Mouse (Mus musculus): ENCODE measurements around the gene Chchd2.
"Not testable (repeated sequence)": the region's sequence is repeated elsewhere in the genome, so short reads cannot be mapped to it uniquely, and the experiment has no call there.

The Chchd2 gene

DNA sequence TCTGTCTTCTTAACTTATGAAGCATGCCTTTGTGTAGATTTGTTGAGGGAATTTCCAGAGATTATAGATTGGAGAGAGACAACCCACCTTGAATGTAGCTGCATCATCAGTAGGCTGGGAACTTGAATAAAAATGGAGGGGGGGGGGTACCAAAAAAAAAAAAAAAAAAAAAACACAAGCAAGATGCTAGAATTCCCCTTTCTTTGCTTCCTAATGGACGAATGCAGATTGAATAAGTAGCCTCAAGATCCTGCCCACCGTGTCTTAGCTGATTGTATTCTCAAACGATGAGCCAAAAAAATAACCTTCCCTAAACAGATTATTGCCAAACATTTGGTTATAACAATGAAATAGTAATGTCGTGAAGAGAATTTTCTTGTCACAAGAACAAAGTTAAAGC is 20.5 kb upstream of the Chchd2 start:
- Histone ChIP-seq H3K27me3 (ENCODE audit: control insufficient read depth, insufficient read depth, low read length, poor library complexity, severe bottlenecking) (no peaks in the 10 kb centered on the region), H3K36me3 (ENCODE audit: control insufficient read depth, insufficient read depth, low read length, poor library complexity, severe bottlenecking) (no peaks in the 10 kb centered on the region)
- no peak for DNase-seq (ENCODE audit: low read depth, low spot score)

DNA sequence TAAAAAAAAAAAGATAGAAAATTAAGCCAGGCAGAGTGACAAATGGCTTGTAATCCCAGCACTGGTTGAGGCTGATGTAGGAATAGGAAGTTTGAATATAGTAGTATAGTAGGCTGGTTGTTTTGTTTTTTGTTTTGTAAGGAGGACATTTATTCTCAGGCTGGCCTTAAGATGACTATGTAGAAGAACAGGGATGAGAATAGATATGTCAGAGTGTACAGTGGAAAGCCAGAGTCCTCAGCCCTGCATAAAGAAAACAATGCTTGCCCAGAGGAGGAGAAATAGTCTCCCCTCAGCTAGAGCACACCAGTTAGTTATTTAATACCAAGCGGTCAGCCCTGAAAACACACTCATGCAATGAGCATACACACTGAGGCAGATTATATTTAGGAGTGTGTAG is 11.2 kb upstream of the Chchd2 start, which contains the start of gene Phkg1:
Phkg1 (minus strand) TSS at position 101 of the 400 bp plus-strand sequence.
- H3K36me3 ChIP-seq (ENCODE audit: control insufficient read depth, insufficient read depth, low read length, poor library complexity, severe bottlenecking), result no peaks in the 10 kb centered on the region
- no peak for DNase-seq (ENCODE audit: low read depth, low spot score)
- H3K27me3 ChIP-seq (ENCODE audit: control insufficient read depth, insufficient read depth, low read length, poor library complexity, severe bottlenecking), result no peaks in the 10 kb centered on the region

DNA sequence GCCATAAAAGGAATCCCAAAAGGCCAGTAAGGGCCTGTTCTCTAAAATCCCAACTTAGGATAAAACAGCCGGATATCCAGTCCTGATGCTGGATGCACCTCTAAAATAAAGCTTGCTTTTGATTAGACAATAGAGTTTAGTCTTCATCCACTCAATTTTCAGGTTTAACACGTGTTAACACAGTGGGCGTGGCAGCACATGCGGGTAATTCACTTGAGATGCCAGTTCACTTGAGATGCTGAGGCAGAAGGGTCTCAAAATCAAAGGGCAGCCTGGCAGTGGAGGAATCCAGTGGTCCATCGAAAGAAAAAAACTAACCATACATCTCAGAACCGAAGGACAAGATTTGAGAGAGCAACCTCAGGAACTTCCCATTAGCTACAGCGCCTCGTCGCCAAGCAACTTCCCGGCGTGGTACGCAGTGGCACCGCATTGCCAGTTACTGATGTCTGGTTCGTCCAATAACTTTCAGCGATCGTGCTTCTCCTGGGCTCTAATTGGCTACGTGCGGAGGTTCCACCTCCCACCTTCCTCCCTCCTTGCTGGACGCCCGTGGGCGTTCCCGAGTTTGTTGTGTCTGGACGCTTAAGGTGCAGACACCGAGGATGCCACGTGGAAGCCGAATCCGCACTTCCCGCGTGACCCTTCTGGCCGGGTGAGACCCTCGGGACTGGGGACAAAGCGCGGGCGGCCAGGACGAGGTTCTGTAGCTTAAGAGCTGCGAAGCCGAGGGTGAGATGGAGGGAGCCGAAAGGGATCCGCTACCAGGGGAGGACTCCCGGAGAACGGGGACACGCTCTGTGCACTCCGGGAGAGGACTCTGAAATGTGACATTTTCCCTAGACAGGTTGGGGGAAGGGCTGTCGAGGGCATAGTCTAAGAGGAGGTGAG is 8.2 kb upstream of the Chchd2 start, which contains the start of gene Zbed5:
Zbed5 (plus strand) TSS at position 526 of the 891 bp plus-strand sequence.
- peak; percentile 93 for DNase-seq (ENCODE audit: low read depth, low spot score)
- H3K27me3 ChIP-seq (ENCODE audit: control insufficient read depth, insufficient read depth, low read length, poor library complexity, severe bottlenecking), result no peaks in the 10 kb centered on the region
- no peaks in the 10 kb centered on the region for H3K36me3 ChIP-seq (ENCODE audit: control insufficient read depth, insufficient read depth, low read length, poor library complexity, severe bottlenecking)

DNA sequence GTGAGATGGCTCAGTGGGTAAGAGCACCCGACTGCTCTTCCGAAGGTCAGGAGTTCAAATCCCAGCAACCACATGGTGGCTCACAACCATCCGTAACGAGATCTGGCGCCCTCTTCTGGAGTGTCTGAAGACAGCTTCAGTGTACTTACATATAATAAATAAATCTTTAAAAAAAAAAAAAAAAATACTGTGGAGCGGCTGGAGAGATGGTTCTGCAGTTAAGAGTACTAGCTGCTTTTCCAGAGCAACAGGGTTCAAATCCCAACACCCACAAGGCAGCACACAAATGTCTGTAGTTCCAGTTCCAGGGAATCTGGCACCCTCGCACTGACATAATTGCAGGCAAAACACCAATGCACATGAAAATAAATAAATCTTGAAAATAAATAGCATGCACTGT is 3.1 kb upstream of the Chchd2 start:
- DNase-seq (ENCODE audit: low read depth, low spot score); H3K36me3 ChIP-seq (ENCODE audit: control insufficient read depth, insufficient read depth, low read length, poor library complexity, severe bottlenecking); H3K27me3 ChIP-seq (ENCODE audit: control insufficient read depth, insufficient read depth, low read length, poor library complexity, severe bottlenecking): not testable (repeated sequence)

DNA sequence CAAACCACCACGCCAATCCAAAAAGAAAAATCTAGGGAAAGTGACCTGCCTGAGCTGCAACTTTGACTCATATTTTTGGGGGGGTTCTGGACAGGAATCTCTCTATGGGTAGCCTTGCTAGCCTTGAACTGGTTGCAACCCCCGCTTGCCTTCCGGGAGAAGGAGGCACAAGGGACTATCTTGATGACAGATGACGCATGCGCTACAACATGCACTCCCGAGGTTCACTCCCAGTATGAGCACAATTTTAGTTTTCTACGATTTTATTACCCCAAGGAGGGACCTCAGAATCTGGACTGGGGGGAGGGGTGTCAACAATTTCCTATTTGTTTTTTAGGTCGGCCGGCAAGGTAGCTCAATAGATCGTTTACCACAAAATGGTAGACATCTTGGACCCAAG is 999 bp downstream of the Chchd2 start:
- no peak for DNase-seq (ENCODE audit: low read depth, low spot score)
- H3K36me3 ChIP-seq (ENCODE audit: control insufficient read depth, insufficient read depth, low read length, poor library complexity, severe bottlenecking), result peaks cover 10% of the 10 kb centered on the region
- no peaks in the 10 kb centered on the region for H3K27me3 ChIP-seq (ENCODE audit: control insufficient read depth, insufficient read depth, low read length, poor library complexity, severe bottlenecking)

DNA sequence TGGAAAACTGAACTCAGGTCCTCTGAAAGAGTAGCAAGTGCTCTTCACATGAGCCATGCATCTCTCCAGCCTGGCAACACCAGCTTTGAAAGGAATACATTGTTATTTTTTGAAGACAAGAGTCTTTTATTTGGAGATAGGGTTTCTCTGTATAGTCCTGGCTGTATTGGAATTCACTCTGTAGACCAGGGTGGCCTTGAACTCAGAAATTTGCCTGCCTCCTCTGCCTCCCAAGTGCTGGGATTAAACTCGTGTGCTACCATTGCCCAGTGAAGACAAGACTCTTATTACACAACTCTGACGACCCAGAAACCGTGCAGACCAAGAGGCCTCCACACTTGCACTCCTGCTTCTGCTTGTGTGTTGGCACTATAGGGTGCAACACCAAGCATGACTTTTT is 7.4 kb downstream of the Chchd2 start:
- DNase-seq (ENCODE audit: low read depth, low spot score), result no peak
- Histone ChIP-seq H3K36me3 (ENCODE audit: control insufficient read depth, insufficient read depth, low read length, poor library complexity, severe bottlenecking) (peaks cover 14% of the 10 kb centered on the region), H3K27me3 (ENCODE audit: control insufficient read depth, insufficient read depth, low read length, poor library complexity, severe bottlenecking) (no peaks in the 10 kb centered on the region)

DNA sequence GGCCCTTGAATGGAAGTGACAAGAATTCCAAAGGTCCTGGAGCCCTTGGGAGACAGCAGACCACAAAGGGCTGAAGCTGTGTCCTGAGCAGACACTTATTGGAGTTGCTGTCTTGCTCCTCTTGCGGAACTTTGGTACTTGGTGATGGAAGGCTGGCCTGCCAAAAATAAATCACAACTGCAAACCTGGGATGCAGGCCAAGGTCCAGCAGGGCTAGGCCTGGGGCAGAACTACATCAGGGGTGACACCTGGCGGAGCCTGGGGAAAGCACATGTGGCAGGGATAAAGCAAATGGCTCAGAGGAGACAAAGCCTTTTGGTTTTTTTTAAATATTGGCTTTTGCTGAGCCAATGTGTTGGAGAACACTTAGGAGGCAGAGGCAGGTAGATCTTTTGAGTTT is 8.3 kb downstream of the Chchd2 start:
- peaks cover 14% of the 10 kb centered on the region for H3K36me3 ChIP-seq (ENCODE audit: control insufficient read depth, insufficient read depth, low read length, poor library complexity, severe bottlenecking)
- DNase-seq (ENCODE audit: low read depth, low spot score), result no peak
- H3K27me3 ChIP-seq (ENCODE audit: control insufficient read depth, insufficient read depth, low read length, poor library complexity, severe bottlenecking), result no peaks in the 10 kb centered on the region

DNA sequence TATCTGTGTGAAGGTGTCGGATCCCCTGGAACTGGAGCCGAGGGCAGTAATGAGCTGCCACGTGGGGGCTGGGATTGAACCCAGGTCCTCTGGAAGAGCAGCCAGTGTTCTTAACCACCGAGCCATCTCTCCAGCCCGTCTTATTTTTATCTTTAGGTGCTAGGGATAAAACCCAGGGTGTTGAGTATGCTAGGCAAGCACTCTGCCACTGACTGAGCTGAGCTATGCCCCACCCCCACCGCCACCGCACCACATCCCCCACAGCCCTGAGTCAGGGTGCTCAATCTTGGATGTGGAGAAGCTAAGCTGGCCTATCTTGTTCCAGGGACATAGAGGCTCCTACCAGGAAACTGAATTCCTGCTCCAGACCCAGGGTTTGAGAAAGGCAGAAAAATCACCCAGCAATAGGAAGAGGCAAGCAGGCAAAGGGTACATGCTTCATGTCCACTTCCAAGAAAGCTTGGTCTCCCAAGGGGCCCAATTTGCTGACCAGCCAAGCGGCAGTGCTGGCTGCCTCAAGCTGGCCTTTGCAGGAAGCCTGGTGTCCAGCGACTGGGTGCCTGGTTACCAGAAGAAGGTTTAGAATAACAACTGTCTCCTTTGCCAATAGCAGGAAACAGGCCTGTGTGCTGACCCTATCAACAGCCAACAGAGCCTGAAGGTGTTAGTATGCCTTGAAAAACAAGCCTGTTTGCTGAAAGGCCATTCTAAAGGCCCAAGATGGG is 9.4 kb downstream of the Chchd2 start:
- DNase-seq (ENCODE audit: low read depth, low spot score), result no peak
- H3K36me3 ChIP-seq (ENCODE audit: control insufficient read depth, insufficient read depth, low read length, poor library complexity, severe bottlenecking), result peaks cover 11% of the 10 kb centered on the region
- no peaks in the 10 kb centered on the region for H3K27me3 ChIP-seq (ENCODE audit: control insufficient read depth, insufficient read depth, low read length, poor library complexity, severe bottlenecking)

DNA sequence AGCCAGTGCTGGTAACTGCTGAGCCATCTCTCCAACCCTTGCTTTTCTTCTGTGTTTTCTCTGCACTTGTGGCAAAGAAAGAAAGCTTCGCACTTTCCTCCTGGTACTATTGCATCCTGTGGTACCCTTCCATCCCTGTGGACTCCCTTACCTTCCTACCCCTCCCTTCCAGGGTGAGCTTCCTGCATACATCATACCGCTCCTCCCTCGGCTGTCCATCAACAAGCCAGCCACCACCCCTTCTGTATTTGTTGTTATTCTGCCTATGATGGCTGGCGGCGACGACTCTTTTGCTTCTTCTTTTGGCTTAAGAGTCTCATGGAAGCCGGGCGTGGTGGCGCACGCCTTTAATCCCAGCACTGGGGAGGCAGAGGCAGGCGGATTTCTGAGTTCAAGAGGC is 12.2 kb downstream of the Chchd2 start:
- DNase-seq (ENCODE audit: low read depth, low spot score), result no peak
- Histone ChIP-seq H3K36me3 (ENCODE audit: control insufficient read depth, insufficient read depth, low read length, poor library complexity, severe bottlenecking) (no peaks in the 10 kb centered on the region), H3K27me3 (ENCODE audit: control insufficient read depth, insufficient read depth, low read length, poor library complexity, severe bottlenecking) (no peaks in the 10 kb centered on the region)

DNA sequence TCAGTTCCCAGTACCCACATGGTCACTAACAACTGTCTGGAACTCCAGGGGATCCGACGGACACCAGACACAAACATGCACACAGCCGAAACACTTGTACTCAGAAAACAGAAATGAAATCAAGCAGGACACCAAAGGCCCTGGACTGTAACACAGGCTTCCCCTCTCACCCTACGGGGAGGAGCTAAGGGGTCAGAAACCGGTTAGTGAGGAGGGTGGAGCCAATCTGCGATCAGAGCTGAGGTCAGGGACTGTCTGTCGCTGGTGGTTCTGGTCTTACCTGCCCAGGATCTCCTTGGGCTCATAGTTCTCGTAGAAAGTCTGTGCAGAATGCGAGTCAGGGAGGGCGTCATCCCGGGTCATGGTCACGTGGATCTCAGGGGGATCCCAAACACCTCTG is 13.3 kb downstream of the Chchd2 start:
- Histone ChIP-seq H3K36me3 (ENCODE audit: control insufficient read depth, insufficient read depth, low read length, poor library complexity, severe bottlenecking) (no peaks in the 10 kb centered on the region), H3K27me3 (ENCODE audit: control insufficient read depth, insufficient read depth, low read length, poor library complexity, severe bottlenecking) (no peaks in the 10 kb centered on the region)
- DNase-seq (ENCODE audit: low read depth, low spot score), result no peak

DNA sequence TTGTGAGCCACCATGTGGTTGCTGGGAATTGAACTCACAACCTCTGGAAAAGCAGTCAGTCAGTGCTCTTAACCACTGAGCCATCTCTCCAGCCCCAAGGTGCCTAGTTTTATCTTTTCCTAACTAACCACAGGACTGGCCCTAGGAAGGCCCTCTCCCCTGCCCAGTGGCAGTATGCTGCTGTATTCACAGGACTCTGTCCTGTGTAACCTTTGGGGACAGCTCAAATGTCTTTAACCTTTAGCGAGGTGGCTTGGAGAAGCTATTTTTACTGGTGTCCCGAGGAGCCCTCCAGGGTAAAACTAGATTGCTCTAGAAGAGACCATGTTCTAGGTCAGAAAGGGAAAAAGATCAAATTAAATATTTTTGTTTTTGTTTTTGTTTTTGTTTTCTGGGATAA is 16.0 kb downstream of the Chchd2 start:
- no peaks in the 10 kb centered on the region for H3K27me3 ChIP-seq (ENCODE audit: control insufficient read depth, insufficient read depth, low read length, poor library complexity, severe bottlenecking)
- no peak for DNase-seq (ENCODE audit: low read depth, low spot score)
- H3K36me3 ChIP-seq (ENCODE audit: control insufficient read depth, insufficient read depth, low read length, poor library complexity, severe bottlenecking), result no peaks in the 10 kb centered on the region

DNA sequence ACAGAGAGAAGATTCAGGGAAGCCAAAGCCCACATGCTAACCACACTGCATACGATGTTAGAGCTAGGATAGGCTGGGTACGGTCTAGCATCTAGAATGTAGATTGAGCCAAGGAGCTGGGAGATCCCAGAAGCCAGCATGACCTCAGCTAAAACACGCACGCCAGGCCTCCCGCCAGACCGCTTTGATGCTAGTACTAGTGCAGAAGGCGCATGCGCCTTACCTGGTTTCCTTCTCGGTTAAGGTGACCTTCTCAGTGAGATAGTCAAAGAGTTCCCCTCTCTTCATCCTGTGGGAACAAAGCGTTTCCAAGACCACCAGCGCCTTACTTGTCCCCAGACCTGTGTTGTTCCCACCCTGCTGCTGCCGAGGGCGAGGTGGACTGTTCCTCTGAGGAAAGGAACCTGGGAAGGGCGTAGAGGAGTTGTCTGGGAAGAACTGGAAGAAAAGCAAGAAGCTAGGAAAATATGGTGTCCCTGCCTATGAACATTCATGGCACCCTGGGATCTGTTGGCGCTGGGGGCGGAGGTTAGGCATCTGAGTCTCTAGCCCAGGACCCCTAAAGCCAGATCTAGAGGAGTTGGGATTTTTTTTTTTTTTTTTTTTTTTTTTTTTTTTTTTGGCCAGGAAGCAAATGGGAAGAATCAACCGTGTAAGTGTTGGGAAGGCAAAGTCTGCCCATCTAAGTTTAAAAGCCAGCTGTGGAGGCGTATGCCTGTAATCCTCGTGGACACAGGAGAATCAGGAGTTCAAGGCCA is 17.9 kb downstream of the Chchd2 start:
- no peaks in the 10 kb centered on the region for H3K36me3 ChIP-seq (ENCODE audit: control insufficient read depth, insufficient read depth, low read length, poor library complexity, severe bottlenecking)
- DNase-seq (ENCODE audit: low read depth, low spot score), result no peak
- no peaks in the 10 kb centered on the region for H3K27me3 ChIP-seq (ENCODE audit: control insufficient read depth, insufficient read depth, low read length, poor library complexity, severe bottlenecking)

DNA sequence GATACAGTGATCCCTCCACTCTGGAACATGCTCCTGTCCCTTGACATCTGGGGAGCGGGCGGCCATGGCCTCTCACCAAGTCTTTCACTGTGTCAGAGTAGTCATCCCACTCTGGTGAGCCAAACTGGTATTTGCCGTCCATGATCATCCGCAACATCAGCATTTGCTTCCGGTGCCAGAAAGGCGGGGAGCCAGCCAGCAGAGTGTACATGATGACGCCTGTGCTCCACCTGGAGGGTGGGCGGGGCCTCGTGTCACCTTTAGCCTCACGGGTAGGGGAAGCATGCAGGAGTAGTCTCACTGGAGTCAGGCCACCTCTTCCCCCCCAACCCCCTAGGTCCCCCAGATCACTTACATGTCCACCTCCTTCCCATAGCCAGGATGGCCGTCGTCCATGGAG is 21.4 kb downstream of the Chchd2 start:
- Histone ChIP-seq H3K36me3 (ENCODE audit: control insufficient read depth, insufficient read depth, low read length, poor library complexity, severe bottlenecking) (no peaks in the 10 kb centered on the region), H3K27me3 (ENCODE audit: control insufficient read depth, insufficient read depth, low read length, poor library complexity, severe bottlenecking) (no peaks in the 10 kb centered on the region)
- DNase-seq (ENCODE audit: low read depth, low spot score), result no peak

DNA sequence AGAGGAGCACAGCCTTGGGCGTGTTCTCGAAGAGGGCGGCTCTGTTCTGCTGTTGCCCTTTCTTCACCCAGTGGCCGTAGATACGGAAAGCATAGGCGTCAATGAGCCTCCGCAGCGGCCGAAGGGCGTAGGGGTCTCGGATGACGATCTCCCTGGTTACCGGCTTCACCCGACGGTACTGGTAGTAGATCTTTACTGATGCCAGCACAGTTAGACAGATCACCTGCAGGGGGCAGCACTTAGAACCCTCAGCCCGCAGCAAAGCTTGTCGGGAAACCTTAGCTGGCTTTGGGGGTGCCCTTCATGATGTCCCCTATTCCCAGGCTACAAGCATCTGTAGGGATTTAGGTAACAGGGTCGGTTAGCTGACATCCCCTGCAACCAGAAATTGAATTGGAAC is 22.8 kb downstream of the Chchd2 start:
- peaks cover 3% of the 10 kb centered on the region; the same call in 1 of the 2 replicates for H3K36me3 ChIP-seq (ENCODE audit: control insufficient read depth, insufficient read depth, low read length, poor library complexity, severe bottlenecking)
- H3K27me3 ChIP-seq (ENCODE audit: control insufficient read depth, insufficient read depth, low read length, poor library complexity, severe bottlenecking), result no peaks in the 10 kb centered on the region
- DNase-seq (ENCODE audit: low read depth, low spot score), result peak; percentile 46

DNA sequence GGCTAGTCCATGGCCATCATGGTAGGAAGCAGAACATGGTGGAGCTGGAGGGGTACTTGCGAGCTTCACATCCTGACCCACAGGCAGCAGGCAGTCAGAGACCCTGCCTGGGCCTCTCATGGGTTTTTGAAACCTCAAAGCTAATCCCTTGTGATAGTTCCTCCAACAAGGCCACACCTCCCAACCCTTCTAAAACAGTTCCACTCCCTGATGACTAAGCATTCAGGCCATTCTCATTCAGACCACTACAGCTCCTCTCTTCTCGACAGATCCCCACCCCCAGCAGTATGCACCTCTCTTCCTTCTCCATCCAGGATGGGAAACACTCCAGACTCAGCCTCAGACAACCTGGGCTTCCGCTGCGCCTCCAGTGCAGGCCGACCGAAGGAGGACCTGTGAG is 24.9 kb downstream of the Chchd2 start:
- Histone ChIP-seq H3K36me3 (ENCODE audit: control insufficient read depth, insufficient read depth, low read length, poor library complexity, severe bottlenecking) (peaks cover 3% of the 10 kb centered on the region; the same call in 1 of the 2 replicates), H3K27me3 (ENCODE audit: control insufficient read depth, insufficient read depth, low read length, poor library complexity, severe bottlenecking) (no peaks in the 10 kb centered on the region)
- DNase-seq (ENCODE audit: low read depth, low spot score), result no peak
